Mouse (Mus musculus) heart, postnatal 4 days (tissue): ENCODE results near the gene Med29. TPM values are rescaled to one million over a fixed set of nuclear protein-coding genes. Genes with fewer than 3 reads are reported as not detected.
"Not testable (repeated sequence)": the region's sequence is repeated elsewhere in the genome, so short reads cannot be mapped to it uniquely, and the experiment has no call there.

Source experiments
- DNase-seq: peaks from one replicate; pipeline ENCODE4 v3.0.0; 2021
- total RNA-seq, 2 experiments: library from RNA; stranded (reverse); gene quantifications; 2 replicates each; pipeline ENCODE4 v1.2.3; 2021

Gene Med29
- total RNA-seq, 2 experiments from 2014 or later, result 22.9 to 24.5 TPM

DNA sequence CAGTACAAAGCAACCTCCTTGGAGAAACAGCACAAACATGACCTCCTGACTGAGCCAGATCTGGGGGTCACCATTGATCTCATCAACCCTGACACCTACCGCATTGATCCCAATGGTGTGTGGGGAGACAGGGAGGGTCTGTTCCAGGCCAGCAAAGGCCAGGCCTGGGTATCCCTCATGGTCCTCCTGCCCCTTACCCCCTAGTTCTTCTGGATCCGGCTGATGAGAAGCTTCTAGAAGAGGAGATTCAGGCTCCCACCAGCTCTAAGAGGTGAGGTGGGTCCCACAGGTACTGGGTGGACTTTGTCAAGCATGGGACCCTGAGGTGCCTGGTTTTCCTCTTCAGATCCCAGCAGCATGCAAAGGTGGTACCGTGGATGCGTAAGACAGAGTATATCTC lies 2.9 kb upstream of the Med29 start:
- no peak for DNase-seq

DNA sequence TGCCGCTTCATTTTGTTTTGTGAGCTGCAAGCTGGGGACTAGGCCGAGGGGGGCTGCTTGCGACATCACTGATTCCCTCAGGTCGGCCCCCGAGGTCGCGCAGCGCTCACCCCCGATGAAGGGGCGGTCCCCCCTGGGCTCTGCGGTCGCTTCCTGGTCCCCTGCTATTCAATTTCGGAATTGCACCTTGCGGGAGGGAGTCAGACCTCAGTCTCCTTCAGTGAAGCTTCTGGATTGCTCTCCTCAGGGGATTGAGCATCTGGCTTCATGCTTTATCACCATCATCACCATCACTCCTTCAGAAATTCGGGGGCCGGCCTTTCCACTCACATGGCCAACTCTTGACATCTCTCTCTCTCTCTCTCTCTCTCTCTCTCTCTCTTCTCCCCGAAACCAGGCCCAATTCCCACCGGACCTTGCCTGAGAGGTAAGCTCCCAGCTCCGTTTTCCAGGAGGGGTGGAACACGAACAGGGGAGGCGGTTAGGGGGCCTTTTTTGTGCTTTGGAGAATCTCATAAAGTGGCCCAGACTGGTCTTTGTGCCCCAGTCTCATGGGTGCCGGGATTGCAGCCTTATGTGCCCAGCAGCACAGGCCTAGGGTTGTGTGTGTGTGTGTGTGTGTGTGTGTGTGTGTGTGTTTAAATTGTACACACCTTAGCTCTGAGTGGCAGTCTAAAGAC lies 904 bp upstream of the Med29 start:
- no peak for DNase-seq

DNA sequence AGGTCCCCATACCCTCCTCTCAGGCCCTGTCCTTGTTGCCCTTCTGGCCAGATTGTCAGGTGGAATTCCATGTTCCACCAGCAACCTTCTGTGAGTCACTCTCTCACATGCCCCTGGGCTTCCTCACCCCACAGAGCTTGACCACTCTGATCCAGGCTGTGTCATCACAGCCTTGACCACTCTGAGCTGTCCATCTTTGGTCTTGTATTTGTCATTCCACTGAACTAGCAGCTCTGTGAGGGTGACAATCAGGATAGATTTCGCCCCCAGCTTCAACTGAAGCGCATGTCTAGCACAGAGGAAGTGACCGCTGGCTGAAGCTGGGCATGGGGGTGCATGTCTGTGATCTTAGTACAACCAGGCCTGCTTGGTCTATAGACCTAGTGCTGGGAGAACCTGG lies 2.2 kb downstream of the Med29 start:
- DNase-seq, result no peak

DNA sequence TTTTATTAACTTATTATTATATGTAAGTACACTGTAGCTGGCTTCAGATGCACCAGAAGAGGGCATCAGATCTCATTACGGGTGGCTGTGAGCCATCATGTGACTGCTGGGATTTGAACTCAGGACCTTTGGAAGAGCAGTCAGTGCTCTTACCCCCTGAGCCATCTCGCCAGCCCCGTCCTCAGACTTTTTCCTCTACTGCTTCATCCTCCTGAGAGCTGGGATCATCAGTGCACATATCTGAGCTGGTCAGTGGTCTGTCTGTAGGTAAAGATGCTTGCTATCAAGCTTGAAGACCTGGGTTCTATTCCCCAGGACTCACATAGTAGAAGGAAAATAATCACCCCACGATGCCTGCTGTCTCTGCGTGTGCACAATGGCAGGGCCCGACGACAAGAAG lies 5.1 kb downstream of the Med29 start:
- DNase-seq, result not testable (repeated sequence)

DNA sequence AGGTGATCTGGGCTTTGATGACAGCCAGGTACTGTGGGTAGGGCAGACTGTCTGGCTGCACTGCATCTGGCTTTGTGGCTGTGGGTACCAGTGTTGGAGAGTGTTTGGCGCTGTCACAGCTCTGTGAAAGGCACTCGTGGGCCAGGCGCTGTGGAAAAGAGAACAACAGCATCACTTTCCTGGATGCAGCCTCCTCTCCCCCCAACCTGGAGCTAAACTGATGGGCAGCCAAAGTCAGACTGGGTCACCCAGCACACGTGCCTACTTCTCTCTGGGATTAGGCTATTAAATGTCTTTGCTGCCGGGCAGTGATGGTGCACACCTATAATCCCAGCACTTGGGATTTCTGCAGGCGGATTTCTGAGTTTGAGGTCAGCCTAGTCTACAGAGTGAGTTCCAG lies 5.6 kb downstream of the Med29 start:
- not testable (repeated sequence) for DNase-seq

DNA sequence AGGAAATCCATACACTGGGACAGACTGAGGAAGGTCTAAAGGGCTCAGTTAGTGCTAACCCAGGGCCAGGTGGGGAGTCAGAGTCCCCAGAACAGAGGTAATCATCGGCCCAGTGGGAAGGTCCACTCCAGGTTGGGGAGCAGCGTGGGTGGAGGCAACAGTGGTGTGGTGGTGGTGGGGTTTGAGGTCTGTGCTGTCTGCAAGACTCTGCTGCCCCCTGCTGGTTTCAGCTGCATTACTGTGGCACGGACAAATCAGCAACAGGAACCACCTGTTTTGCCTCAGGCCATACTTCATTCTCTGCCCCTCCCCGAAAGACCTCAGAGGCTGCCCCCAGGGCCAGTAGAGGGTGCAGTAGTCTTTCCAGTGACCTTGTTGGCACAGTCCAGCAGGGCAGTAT lies 6.0 kb downstream of the Med29 start:
- peak; percentile 92 for DNase-seq

DNA sequence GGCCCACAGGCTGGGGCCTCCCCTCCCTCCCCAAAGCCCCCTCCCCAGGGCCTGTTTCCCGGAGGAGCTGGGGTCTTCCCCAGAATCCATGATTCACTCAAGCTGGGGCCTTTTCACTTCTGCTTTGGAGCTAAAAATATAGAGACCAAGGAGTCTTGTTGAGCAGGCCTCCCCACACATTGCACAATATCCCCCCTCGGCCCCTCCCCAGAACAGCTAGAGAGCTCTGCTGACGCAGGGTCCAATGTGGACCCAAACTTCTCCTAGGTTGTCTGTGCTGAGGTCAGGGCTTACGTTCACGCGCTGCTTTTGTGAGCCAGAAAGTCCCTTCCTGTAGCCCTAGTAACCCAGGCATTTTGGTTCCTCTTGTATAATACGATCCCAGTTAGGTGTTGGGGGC lies 6.5 kb downstream of the Med29 start:
- DNase-seq, result no peak

DNA sequence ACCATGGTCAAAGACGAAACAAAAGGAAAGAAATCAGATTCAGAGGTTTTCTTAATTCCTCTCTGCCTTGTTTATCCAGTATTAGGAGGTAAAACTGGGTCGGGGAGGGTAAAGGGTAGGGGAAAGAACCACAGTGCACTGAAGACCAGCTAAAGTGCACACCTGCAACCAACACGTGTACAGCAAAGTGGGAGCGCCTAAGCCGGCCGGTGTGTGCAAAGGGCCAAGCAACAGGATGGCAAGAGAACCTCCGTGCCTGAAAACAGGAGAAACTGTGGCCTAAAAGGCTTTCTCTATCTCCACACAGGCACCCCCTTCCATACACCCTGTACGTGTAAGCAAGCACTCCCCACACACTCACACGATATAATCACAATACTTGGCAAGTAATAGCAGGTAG lies 7.3 kb downstream of the Med29 start:
- no peak for DNase-seq

DNA sequence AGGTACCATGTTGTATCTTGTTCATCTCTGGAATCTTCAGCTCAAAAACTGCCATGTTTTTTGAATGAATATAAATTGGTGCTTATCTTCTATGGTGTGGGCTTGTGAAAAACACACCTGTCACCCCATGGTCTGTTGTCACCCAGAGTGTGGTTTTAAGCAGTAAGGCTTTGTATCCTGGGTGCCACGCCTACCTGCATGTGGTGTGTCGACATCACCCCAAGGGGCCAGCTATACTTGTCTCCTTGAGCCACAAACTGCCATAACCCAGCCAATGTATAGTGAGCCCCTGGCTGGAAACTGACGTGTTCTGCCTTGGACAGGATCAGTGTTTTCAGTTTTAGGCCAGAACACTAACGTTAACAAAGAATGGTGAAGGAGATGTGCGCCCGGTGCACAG lies 8.3 kb downstream of the Med29 start:
- DNase-seq, result no peak

DNA sequence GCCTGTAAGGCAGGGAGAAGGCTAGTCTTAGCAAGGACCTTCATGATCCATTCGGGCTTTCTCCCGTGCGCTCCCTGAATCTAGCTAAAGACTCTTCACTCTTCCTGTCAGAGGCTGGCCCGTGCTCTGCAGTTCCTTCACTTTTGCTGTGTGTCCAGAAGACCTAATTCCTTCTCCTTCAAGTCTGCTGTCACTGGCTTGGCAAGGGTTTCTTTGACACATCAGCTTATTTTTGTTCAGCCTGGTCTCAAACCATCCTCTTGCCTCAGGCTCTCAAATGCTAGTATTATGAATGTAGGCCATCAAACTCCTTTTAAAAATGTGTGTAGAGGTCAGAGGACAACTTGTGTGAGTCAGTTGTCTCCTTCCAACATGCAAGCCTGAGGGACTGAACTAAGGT lies 8.9 kb downstream of the Med29 start:
- no peak for DNase-seq

DNA sequence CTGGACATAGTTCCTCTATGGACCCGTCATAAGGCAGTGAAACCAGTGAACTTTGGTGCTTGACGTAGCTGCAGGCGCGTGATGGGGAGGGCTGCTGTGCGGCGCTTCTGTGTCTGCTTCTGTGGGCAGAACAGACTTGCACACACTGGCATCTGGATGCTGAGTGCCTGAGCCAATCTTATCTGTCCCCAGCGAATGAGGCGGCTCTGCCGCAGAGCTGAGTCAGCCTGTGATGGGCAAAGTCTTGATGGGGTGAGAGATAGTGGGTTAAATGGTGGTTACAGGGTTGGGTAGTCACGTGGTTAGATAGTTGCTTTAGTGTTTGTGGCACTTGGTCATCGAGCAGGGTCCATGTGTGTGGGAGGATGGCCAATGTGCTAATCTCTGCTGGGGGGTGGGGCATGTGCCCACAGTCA lies 9.5 kb downstream of the Med29 start:
- DNase-seq, result peak; percentile 52

DNA sequence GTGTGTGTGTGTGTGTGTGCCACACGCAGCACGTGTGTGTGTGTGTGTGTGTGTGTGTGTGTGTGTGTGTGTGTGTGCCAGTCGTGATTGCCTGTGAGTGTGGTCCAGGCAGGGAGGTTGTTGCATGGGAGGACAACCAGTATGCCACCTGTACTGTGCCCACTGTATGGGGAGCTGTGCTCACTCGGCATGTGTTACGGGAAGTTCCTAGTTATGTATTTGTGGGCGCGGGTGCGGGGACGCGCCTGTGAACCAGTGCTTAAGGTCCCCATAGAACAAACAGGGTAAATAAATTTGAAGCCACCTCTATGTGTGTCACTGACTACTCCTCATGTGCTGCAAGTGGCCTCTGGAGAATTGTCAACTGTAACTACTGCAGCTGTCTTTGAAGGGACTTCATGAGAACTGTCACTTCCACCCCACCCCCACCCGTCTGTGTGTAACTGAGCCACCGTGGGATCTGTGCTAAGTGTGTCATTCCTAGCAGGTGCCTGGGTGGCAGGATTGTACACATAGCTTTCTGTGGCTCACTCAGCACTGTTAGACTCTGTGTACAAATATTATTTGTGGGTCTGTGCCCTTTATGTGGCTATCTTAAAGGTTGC lies 10.1 kb downstream of the Med29 start:
- DNase-seq, result no peak

DNA sequence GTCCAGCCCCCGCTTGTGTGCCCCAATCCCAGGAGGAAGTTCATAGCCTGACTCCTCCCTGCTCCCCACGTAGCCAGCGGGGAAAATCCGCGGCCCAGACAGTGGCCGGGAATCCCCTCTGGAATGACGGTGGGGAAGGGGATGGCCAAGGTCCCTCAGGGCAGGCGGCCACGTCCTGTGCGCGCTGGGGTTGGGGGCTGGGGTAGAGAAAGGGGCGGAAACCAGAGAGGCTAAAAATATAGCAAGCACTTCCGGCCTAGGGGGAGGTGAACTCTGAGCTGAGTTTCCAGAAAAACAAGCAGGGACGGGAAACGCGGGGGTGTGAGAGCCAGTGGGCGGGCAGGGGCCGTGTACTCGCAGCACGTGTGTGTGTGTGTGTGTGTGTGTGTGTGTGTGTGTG lies 10.6 kb downstream of the Med29 start:
- peak; percentile 92 for DNase-seq

DNA sequence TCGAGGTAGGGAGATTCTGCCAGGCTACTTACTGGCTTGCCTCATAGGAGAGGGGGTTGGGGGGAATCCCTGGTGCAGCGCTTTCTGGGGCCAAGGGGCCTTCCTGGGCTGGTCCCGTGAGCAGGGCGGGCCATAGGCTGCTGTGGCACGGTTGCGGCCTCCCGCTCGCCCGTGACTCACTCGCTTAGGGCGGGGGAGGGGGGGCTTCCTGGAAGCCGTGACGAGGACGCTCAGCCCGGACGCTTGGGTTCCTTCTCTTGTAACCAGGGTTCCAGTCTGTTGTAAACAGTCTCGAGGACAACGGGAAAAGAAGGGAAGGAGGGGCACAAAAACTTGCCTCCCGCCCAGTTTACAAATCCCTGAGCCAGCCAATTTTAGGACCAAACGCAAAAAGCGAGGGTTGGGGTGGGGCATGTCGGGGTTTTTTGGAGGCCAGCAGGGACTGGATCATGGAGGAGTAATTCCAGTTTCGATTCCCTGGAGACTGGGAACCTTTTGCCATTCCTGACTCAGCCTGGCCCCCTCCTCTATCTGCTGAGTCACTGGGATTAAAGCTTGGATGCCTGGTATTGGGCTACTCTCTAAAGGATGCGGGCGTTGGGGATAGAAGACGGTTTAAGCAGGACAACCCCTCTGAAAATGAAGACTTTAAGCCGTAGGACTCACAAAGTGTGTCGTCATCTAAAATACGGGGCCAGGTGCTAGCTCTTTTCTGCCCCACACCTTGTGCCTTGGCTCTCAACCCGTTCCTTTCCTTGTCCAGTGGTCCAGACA lies 11.3 kb downstream of the Med29 start:
- peak; percentile 84 for DNase-seq

DNA sequence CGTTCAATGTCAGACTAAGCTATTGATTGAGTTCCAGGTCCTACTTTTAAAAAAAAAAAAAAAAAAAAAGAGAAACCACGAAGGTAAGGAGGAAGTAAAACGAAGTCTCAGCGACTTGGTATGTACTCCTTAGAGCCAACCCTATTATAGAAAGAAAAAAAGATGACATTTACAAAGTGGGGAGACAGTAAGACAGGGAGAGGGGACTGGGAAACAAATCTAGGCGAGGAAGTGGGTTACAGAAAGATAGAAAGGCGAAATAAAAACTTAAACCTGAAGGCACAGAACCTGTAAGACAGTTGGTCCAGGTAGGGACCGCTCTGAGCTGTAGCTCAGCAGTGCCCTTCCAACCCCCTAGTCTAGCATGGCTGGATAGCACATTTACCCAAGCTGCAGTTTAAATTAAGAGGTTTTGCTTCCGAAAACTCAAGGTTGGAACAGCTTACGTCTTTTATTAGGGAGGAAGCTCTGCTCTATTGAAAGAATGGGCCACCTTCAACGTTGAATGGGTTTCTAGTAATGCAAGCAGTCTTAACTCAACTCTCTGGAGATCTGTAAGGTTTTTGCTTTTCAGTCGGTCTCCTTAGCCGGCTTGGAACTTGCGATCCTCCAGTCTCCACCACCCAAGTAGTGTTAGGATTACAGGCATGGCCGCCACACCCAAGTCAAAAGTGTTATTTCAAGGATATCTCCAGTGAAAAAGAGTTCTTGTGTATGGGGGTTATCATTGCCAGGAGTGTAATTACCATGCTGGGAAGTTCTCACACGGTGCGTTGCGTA lies 12.1 kb downstream of the Med29 start, which contains the start of gene Zfp36:
Gene Zfp36 (minus strand): TSS at position 17 of the 780 bp plus-strand sequence.
- no peak for DNase-seq

DNA sequence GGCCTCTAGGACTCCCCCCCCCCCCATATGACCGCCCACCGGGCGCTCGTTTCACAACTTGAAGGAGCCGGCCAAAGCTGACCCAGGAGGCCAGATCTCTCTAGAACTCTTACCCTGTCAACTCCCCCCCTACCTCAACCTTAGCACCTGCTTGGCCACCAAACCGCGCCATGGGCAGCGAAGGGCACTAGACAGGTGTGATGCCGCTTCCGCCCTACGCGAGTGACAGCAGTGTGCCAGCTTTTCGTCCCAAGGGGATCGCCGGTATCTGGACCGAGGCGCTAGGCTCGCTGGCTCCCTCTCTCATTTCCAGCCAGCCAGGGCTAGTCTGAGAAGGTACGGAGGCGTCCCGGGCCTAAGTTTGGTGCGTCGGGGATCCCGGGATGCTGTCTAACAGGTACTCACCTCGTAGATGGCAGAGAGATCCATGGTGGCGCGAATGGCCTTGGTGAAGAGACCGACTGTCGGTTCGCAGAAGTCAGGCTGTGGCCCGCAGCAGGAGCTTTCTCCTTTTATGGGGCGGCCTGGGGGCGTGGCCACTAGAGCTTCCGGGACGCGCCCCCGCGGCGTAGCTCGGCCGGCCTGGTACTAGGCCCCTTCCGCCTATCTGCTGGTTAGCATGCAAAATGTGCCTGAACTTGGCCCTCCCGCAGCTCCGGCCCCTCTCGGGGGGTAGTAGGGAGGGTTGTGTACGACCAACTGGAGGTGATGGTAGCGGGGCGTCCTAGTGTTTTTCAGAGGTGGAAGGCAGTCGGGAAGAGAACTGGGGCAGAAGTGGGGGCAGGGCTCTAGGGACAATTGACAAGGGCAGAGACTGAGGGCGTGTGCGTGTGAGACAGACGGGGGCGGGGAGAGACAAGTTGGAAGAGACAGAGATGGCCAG lies 13.5 kb downstream of the Med29 start:
- peak; percentile 97 for DNase-seq

DNA sequence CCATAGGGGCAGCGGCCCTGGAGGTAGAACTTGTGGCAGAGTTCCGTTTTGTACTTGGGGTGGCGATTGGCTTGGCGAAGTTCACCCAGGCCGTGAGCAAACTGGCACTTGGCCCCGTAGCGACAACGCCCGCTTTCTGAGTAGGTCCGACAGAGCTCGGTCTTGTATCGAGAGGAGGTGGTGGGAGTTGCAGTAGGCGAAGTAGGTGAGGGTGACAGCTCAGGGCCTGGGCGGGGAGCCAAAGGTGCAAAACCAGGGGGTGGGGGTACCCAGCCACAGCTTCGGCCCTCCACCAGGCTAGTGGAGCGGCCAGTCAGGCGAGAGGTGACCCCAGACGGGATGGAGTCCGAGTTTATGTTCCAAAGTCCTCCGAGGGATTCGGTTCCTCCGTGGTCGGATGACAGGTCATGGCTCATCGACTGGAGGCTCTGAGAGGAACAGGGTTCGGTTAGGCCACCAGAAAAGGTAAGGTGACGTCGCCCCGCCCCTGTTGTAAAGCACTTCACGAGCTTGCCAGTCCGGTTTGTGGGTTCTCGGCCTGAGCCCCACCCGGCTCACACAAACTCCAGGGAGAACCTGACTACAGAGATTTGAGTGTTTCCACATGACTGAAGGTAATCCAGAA lies 14.3 kb downstream of the Med29 start:
- DNase-seq, result peak; percentile 67

DNA sequence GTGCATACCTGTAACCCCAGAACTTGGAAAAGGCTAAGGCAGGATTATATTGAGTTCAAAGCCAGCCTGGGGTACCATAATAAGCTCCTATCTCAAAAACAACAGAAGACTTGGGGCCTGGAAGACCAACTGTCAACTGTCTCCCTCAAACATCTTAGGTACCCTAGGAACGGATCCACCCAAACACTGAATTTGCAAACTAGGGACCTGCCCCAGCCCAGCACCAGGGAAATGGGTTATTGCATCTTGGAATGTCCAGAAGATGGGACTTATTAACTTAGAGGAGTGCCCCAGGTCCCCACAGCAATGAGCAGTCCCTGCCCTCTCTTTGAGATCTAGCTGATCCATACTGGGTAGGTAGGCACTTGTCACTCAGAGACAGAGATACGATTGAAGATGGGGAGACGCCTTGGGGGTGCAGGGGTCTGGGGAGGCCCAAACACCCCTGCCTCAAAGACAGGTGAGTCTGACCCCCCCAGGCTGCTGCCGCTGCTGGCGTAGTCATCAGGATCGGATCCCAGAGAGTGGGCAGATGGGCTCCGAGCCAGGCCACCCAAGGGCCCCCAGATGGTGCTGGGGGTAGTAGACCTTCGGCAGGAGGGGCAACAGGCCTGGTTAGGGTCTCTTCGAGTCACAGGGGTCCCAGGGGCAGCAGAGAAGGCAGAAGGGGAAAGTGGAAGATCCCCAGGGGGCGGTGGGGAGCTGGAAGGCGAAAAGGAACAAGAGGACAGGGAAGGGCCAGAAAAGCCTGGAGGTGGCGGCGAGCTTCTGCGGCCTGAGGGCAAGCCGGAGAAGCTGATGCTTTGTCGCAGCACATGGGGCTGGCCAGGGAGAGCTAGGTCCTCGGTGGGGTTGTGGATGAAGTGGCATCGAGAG lies 15.1 kb downstream of the Med29 start:
- no peak for DNase-seq

DNA sequence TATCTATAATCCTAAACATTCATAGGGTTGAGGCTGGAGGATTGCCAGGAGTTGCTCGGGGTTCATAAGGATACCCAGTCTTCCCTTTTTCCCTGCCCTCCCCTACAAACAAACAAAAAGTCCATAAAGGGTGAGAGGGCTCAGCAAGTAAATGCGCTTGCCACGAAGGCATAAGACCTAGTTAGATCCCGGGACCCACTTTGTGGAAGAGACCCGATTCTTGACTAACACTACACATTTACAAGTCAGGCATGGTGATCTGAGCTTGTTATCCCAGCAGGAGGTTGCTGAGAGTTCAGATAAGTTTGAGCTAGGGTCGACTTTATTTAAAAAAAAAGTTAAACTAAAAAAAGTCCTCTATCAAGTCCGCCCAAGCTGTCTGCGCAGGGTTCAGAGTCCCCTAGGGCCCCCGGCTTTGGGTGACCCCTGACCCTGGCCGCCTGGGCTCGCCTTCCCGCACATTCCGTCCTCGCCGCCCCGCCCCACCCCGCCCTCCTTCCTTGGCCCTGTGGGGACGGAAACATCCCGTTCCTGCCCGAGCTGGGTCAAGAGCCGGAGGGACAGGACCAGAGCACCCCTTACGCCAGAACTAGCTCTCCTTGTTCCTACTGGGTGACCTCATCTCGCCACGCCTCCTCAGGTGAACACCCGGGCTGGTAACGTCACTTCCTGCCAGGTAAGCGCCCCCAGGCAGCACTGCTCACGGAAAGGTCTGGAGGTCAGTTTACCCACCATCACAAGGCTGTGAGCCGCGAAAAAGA lies 16.3 kb downstream of the Med29 start:
- DNase-seq, result peak; percentile 81
